Mouse (Mus musculus) bone marrow macrophage, adult 2 months (primary cell): ENCODE results near the gene Syt14. TPM values are rescaled to one million over a fixed set of nuclear protein-coding genes. Genes with fewer than 3 reads are reported as not detected.
A peak's percentile ranks its signal among the peaks of the same experiment; 100 is the strongest.

Experiments used
- H3K27ac ChIP-seq: 2 replicates; pipeline ENCODE4 v1.5.1; 2012; ENCODE audit warnings: low read depth, low read length; ENCODE audit not compliant: insufficient read depth
- H3K4me1 ChIP-seq: 2 replicates; pipeline ENCODE4 v1.6.1; 2012; ENCODE audit warnings: low read length; ENCODE audit not compliant: control insufficient read depth, insufficient read depth
- H3K4me3 ChIP-seq: 2 replicates; pipeline ENCODE4 v1.5.1; 2012; ENCODE audit warnings: mild to moderate bottlenecking, low read length, moderate library complexity; ENCODE audit not compliant: insufficient read depth
- CTCF ChIP-seq: IDR thresholded peaks from 2 replicates; pipeline ENCODE4 v1.5.1; 2012; ENCODE audit warnings: low read depth, mild to moderate bottlenecking, low read length, moderate library complexity
- POLR2A ChIP-seq: IDR thresholded peaks from 2 replicates; pipeline ENCODE4 v1.6.1; 2012; ENCODE audit warnings: mild to moderate bottlenecking, low read depth, low read length, borderline replicate concordance
- polyA plus RNA-seq: library from polyadenylated mRNA; stranded (reverse); fragments of >200 nt; gene quantifications from 2 replicates; pipeline ENCODE4 v1.2.4, GENCODE M21; 2012; ENCODE audit not compliant: missing spikeins, insufficient read depth, insufficient read length

Gene Syt14
- polyA plus RNA-seq, 1 experiment = not detected

DNA sequence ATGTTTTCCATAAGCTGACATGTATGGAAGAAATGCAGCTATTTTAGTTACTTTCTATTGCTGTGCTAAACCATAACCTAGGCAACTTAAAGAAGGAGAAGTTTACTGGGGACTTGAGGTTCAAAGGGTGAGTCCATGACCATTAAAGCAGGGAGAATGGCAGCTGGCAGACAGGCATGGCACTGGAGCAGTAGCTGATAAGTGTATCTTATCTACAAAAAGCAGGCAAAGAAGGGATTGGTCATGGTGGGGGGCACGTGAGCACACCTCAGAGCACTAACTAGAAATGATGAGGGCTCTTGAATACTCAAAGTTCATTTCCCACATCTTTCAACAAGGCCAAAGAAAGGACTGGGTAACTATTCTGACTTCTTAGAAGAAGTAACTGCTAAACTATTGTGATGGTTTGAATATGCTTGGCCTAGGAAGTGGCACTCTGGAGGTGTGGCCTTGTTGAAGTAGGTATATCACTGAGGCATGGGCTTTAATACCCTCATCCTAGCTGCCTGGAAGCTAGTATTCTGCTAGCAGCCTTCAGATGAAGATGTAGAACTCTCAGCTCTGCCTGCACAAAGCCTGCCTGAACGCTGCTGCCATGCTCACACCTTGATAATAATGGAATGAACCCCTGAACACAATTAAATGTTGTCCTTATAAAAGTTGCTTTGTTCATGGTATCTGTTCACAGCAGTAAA, 41.2 kb downstream of the Syt14 start:
- no peak for TF ChIP-seq CTCF
- no peak for TF ChIP-seq POLR2A
- Histone ChIP-seq H3K27ac (no peak overlapping the region), H3K4me3 (no peak overlapping the region), H3K4me1 (peaks cover 2% of the 10 kb centered on the region; the same call in 1 of the 2 replicates)

DNA sequence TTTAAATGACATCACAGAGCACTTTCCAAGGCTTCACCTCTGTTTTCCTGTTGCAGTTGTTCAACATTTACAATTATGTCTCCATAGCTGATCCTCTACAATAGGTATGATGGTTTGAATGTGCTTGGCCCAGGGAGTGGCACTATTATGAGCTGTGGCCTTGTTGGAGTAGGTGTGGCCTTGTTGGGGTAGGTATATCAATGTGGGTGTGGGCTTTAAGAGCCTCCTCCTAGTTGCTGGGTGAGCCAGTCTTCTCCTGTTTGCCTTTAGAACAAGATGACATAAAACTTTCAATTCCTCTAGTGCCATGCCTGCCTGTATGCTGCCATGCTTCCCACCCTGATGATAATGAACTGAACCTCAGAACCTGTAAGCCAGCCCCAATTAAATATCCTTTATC, 42.1 kb downstream of the Syt14 start:
- no peak for TF ChIP-seq POLR2A
- no peak for TF ChIP-seq CTCF
- Histone ChIP-seq H3K4me3 (no peak overlapping the region), H3K4me1 (peaks cover 2% of the 10 kb centered on the region; the same call in 1 of the 2 replicates), H3K27ac (no peak overlapping the region)

DNA sequence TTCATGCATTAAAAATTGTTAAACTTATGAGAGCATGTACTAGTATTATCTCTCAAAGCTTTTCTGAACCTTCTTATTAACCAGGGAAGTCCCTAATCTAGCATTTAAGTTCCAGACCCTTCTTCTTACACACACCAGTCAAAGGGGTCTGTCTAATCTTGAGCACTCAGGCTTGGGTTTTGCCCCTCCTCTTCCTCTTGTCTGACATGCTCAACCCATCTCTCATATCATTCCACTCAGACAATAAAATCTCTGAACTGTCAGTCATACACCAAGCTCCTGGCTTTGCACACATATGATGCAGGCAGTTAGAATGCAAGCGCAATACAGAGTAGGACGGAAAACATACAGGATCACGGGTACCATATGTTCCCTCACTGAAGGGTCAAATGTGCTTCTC, 48.4 kb downstream of the Syt14 start:
- TF ChIP-seq CTCF (no peak), POLR2A (no peak)
- no peak overlapping the region for H3K4me3 ChIP-seq
- no peak overlapping the region for H3K27ac ChIP-seq
- H3K4me1 ChIP-seq = peaks cover 2% of the 10 kb centered on the region

DNA sequence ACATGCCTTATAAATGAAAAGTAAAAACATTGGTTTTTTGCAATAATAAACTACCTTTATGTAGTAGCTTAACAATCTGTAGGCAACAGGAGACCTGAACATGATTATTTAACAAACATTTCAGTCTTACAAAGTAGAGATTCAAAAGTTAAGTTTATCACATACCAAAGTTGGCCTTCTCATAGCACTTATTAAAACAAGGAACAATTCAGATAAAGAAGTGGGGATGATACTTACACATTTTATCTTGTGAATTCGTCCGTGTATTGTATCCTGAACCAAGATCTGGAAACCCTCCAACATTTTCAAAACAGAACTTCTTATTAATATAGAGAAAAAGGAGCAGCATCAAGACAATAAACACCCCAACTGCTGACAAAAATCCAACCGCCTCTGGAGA, 49.1 kb downstream of the Syt14 start:
- no peak for TF ChIP-seq CTCF
- TF ChIP-seq POLR2A = no peak
- Histone ChIP-seq H3K4me3 (no peak overlapping the region), H3K27ac (no peak overlapping the region), H3K4me1 (peaks cover 7% of the 10 kb centered on the region)

DNA sequence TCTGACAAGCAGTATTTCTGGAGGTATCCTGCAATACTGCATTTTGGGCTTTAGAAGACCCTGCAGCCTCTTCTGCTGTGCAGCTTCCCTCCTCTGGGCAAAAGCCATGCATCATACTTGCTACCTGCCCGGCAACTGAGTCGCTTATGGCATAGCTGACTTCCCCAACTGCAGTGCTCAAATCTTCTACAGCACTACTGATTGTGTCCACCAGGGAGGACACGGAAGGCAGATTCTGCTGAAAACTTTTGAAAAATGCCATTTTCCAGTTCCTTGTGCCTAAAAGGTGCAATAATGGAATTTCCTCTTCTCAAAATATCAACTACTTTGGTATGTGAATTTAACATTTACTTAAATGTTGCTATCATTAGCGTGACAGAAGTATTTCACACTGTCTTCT, 51.2 kb downstream of the Syt14 start:
- Histone ChIP-seq H3K27ac (no peak overlapping the region), H3K4me1 (peaks cover 7% of the 10 kb centered on the region), H3K4me3 (no peak overlapping the region)
- TF ChIP-seq POLR2A (no peak), CTCF (no peak)

DNA sequence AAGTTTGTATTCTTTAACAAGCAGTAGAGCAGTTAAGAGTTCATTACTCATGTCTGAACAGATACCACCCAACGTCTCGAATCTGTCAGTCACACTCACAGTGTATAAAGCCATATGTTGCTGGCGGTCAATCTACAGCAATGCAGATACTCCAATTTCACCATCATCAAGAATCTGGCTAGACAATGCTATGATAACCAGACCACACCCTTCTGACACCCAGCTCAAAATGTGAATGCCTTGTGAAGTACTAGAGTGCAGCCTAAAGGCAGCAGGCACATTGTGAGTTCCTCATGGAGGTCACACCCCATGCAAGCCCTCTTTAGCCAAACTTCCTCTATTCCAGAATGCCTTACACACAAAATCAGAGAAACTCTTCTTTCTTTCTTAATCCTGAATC, 53.9 kb downstream of the Syt14 start:
- Histone ChIP-seq H3K27ac (no peak overlapping the region), H3K4me1 (peaks cover 7% of the 10 kb centered on the region), H3K4me3 (no peak overlapping the region)
- TF ChIP-seq CTCF (no peak), POLR2A (no peak)

DNA sequence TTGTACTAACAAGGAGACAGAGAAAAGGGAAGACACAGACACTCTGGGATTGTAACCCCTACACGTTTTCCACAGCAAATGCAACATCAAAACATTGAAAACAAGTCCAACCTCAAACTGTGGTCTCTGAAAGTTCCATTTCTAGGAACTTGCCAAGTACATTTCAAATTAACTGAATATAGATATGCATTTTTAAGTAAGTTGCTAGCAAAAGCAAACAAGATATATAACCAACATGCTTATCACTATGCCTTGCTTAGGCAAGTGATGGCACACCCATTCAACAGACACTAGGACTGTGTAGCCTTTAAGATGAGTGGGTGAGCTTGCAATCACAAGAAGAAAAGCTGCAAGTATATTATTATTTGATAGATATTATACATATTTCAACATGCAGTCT, 54.5 kb downstream of the Syt14 start:
- Histone ChIP-seq H3K4me1 (peaks cover 7% of the 10 kb centered on the region), H3K27ac (no peak overlapping the region), H3K4me3 (no peak overlapping the region)
- no peak for TF ChIP-seq POLR2A
- TF ChIP-seq CTCF = no peak

DNA sequence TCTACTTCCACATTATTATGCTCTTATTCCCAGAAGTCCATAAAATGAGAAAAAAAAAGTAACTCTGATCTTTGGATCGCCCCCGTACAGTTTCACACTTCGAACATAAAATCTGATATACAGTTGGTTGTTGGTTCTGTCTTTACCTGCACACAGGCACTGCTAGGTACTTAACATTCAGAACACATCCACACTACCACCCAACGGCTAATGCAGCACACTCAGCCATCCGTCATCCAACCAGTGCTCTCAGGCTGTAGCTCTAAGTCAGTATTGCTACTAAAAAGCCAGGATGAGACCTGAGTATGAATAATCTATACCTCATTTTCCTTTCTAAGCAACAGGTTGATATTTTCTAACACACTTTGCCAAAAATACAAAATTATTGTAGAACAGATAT, 73.3 kb downstream of the Syt14 start:
- Histone ChIP-seq H3K4me1 (no peaks in the 10 kb centered on the region), H3K27ac (no peak overlapping the region), H3K4me3 (no peak overlapping the region)
- TF ChIP-seq POLR2A (no peak), CTCF (no peak)

DNA sequence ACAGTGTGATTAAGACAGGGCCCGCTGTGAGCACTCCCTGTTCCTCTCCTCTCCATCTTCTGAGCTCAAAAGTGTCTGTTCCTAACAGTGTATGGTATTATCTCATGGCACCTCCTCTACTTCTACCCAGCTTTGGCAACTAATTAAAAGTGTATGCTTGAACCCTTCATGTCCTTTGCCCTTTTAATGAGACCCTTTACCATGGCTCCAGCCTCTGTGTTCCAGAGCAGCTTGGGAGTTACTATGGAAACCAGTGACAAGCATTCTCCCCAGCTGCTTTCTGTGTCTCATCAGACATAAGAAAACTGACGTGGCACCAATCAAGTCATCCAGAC, 87.8 kb downstream of the Syt14 start:
- no peak overlapping the region for H3K27ac ChIP-seq
- TF ChIP-seq POLR2A (no peak), CTCF (no peak)
- H3K4me3 ChIP-seq = no peak overlapping the region
- H3K4me1 ChIP-seq = no peaks in the 10 kb centered on the region

DNA sequence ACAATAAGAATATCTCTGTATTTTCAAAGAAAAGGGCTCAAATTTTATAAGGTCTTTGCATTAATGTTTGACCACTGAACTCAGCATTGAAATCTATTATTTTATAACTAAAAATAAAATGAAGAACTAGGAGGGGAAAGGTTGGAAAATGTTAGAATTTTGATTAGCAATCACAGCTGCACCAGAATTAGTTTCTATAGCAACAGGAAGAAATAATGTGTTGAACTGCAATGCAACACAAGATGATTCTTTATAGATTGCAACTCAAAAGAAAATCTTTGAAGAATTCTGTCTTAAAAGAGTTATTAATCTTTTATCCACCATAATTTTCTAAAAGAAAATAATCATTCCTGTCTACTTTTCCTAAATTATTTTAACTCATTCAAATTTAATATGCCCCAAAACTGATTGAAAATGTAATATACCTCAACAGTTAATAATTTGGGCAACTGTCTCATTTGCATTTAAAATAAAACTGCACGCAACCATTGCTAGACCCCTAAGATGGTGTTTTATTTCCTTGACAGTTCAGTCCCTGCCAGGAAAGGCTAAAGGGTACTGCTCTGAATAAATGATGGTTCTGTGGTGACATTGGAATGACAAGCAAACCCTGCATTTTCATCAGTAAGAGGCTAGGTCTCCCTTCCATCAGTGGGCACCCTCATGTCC, 88.3 kb downstream of the Syt14 start:
- Histone ChIP-seq H3K27ac (no peak overlapping the region), H3K4me3 (no peak overlapping the region), H3K4me1 (no peaks in the 10 kb centered on the region)
- TF ChIP-seq CTCF (no peak), POLR2A (no peak)

DNA sequence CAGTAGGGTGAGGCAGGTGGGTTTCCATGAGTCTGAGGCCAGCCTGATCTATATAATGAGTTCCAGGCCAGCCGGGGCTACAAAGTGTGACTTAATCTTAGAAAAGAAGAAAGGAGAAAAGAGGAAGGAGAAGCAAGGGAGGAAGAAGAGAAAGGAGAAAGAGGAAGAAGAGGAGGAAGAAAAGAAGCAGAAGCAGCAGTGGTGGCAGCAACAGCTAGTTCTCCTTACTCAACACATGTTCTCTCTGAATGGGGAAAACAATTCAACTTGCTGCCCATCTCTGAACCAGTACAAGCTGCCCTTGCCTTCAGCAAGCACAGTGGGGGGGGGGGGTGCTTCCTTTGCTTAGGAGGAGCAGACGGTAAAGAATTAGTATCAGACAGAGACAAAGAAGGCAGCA, 96.5 kb downstream of the Syt14 start:
- Histone ChIP-seq H3K27ac (peak overlapping the region; percentile 18; the same call in 1 of the 2 replicates), H3K4me1 (peaks cover 4% of the 10 kb centered on the region), H3K4me3 (no peak overlapping the region)
- no peak for TF ChIP-seq POLR2A
- no peak for TF ChIP-seq CTCF
